Mouse (Mus musculus) bone marrow, adult 2 months (tissue): ENCODE data around the gene Ncaph. TPM values are rescaled to one million over a fixed set of nuclear protein-coding genes. Genes with fewer than 3 reads are reported as not detected.
"Not testable (repeated sequence)": the region's sequence is repeated elsewhere in the genome, so short reads cannot be mapped to it uniquely, and the experiment has no call there.

Source experiments
- H3K27ac ChIP-seq: fragments of 200-500 bp; 2 replicates; pipeline ENCODE4 v1.5.1; 2012; ENCODE audit warnings: low read depth, mild to moderate bottlenecking, control low read depth, inconsistent platforms, low read length; ENCODE audit not compliant: control insufficient read depth, poor library complexity, insufficient read depth
- H3K4me1 ChIP-seq: fragments of 200-500 bp; 2 replicates; pipeline ENCODE4 v1.6.1; 2011; ENCODE audit warnings: low read length; ENCODE audit not compliant: control insufficient read depth, insufficient read depth
- H3K4me3 ChIP-seq: fragments of 200-500 bp; replicated peaks from 2 replicates; pipeline ENCODE3; 2011; ENCODE audit warnings: mild to moderate bottlenecking, low read depth, low read length, control low read depth; ENCODE audit not compliant: control insufficient read depth
- CTCF ChIP-seq: fragments of 200-500 bp; IDR thresholded peaks from 2 replicates; pipeline ENCODE4 v1.5.1; 2011; ENCODE audit warnings: low read length, control low read depth; ENCODE audit not compliant: control insufficient read depth, insufficient read depth
- POLR2A ChIP-seq: fragments of 200-500 bp; IDR thresholded peaks from 2 replicates; pipeline ENCODE4 v1.6.1; 2011; ENCODE audit warnings: low read depth, mild to moderate bottlenecking, control low read depth, low read length, borderline replicate concordance; ENCODE audit not compliant: control insufficient read depth
- WGBS: fragments of 180-500 bp; shearing (Covaris S2); methylation state at CpG from one replicate; pipeline ENCODE4 v1.1.7; 2018; 5-methylcytosine and 5-hydroxymethylcytosine counted together
- polyA plus RNA-seq: library from polyadenylated mRNA; stranded (reverse); fragments of >200 nt; gene quantifications from 2 replicates; pipeline ENCODE4 v1.2.4, GENCODE M21; 2011; ENCODE audit warnings: low replicate concordance; ENCODE audit not compliant: missing spikeins, insufficient read depth, insufficient read length

Gene Ncaph
- polyA plus RNA-seq, 1 experiment = 36.2 TPM

DNA sequence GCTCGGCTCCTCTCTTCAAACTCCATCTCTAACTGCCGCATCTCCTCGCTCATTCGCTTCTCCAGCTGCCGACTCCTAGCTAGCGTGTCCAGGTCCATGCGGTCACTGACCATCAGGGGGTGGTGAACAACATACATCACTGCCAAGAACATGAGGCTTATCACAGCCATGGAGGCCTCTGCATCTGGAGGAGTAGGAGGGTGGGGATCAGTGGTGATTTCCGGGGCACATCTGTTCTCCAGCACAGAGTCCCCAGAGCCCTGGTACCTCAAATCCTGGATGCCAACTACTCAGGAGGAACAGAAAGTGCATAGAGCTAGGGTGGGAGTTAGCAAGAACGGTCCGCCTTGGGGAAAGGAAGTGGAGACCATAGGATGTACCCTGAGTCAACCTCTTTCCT is 8.3 kb upstream of the Ncaph start:
- peaks cover 3% of the 10 kb centered on the region; the same call in 1 of the 2 replicates for H3K4me1 ChIP-seq
- peak overlapping the region; percentile 91 for H3K4me3 ChIP-seq
- WGBS = 68% methylated on average over 10 of the region's 10 CpGs
- TF ChIP-seq POLR2A (no peak), CTCF (no peak)
- no peak overlapping the region for H3K27ac ChIP-seq

GRCm38 (mm10) chr2:127140011-127140410 is 6.3 kb upstream of the Ncaph start:
- WGBS = 94% methylated on average over 7 of the region's 7 CpGs
- Histone ChIP-seq H3K4me1 (peaks cover 3% of the 10 kb centered on the region; the same call in 1 of the 2 replicates), H3K27ac (no peak overlapping the region), H3K4me3 (no peak overlapping the region)
- no peak for TF ChIP-seq CTCF
- TF ChIP-seq POLR2A = no peak

GRCm38 (mm10) chr2:127139605-127140004 is 5.9 kb upstream of the Ncaph start:
- TF ChIP-seq CTCF (no peak), POLR2A (no peak)
- 92% methylated on average over 1 of the region's 1 CpGs for WGBS
- peaks cover 3% of the 10 kb centered on the region; the same call in 1 of the 2 replicates for H3K4me1 ChIP-seq

GRCm38 (mm10) chr2:127139094-127139493 is 5.3 kb upstream of the Ncaph start:
- Histone ChIP-seq H3K4me1 (peaks cover 3% of the 10 kb centered on the region; the same call in 1 of the 2 replicates), H3K27ac (no peak overlapping the region), H3K4me3 (no peak overlapping the region)
- no peak for TF ChIP-seq POLR2A
- no peak for TF ChIP-seq CTCF
- 34% methylated on average over 8 of the region's 8 CpGs for WGBS

More at GRCm38 (mm10) chr2:127139605-127140004, 5.9 kb upstream of the Ncaph start:
- Histone ChIP-seq H3K27ac (no peak overlapping the region), H3K4me3 (no peak overlapping the region)

GRCm38 (mm10) chr2:127138449-127138848 is 4.7 kb upstream of the Ncaph start:
- no peak overlapping the region for H3K27ac ChIP-seq
- WGBS = 76% methylated on average over 4 of the region's 4 CpGs
- peaks cover 3% of the 10 kb centered on the region; the same call in 1 of the 2 replicates for H3K4me1 ChIP-seq
- H3K4me3 ChIP-seq = no peak overlapping the region
- no peak for TF ChIP-seq CTCF
- TF ChIP-seq POLR2A = no peak

DNA sequence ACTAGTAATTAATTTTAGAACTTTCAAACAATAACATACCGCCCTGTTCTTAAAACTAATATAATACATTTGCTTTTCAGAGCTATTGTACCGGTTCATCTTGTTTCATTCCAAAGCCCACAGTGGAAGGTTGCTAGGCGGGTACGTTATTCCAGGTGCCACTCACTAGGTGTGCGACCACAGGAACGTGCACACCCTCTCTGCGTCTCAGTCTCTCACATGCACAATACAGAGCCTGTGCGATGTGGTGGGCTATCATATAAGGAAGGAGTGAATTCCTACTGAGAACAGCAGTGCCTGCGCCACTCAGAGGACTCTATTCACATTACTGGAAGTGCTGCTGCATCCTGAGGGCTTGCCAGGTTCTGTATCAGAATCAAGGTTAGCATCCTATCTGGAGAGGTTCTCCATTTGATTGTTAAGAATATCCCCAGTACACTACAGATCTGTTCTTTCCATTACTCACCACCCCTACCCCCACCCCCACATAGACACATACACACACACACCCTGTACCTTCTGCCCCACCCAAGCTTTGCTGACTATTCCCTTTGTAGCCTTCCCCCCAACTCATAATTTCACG is 4.2 kb upstream of the Ncaph start:
- 82% methylated on average over 10 of the region's 10 CpGs for WGBS
- Histone ChIP-seq H3K4me3 (no peak overlapping the region), H3K27ac (no peak overlapping the region), H3K4me1 (peaks cover 3% of the 10 kb centered on the region; the same call in 1 of the 2 replicates)
- TF ChIP-seq POLR2A (no peak), CTCF (no peak)

- Histone ChIP-seq H3K4me1 (peaks cover 3% of the 10 kb centered on the region), H3K27ac (no peak overlapping the region), H3K4me3 (no peak overlapping the region)
- 5% methylated on average over 5 of the region's 5 CpGs for WGBS
- no peak for TF ChIP-seq POLR2A
- TF ChIP-seq CTCF = no peak
Measured at GRCm38 (mm10) chr2:127136979-127137378, 3.2 kb upstream of the Ncaph start.

GRCm38 (mm10) chr2:127135255-127135654 is 1.5 kb upstream of the Ncaph start:
- not testable (repeated sequence) for H3K4me3 ChIP-seq, H3K4me1 ChIP-seq, H3K27ac ChIP-seq
- WGBS = 20% methylated on average over 3 of the region's 3 CpGs

GRCm38 (mm10) chr2:127131353-127131752 is 2.4 kb downstream of the Ncaph start:
- Histone ChIP-seq H3K4me1 (peaks cover 3% of the 10 kb centered on the region), H3K4me3 (no peak overlapping the region)
- 28% methylated on average over 8 of the region's 8 CpGs for WGBS

More at GRCm38 (mm10) chr2:127131353-127131752, 2.4 kb downstream of the Ncaph start:
- no peak for TF ChIP-seq POLR2A
- TF ChIP-seq CTCF = no peak
- no peak overlapping the region for H3K27ac ChIP-seq
